Mouse (Mus musculus) CH12.LX (cell line): ENCODE measurements around the gene Mrps18c.

Experiments
- CTCF ChIP-seq, 2 experiments: IDR thresholded peaks in 1 of 2; conservative IDR thresholded peaks in 1 of 2; 2 replicates each; pipeline ENCODE4 v1.5.1; 2011 to 2012; ENCODE audit warnings: low read depth in 2 of 2, low read length in 2 of 2, improper control_type of control experiment in 1 of 2, inconsistent platforms in 1 of 2, mild to moderate bottlenecking in 1 of 2, moderate library complexity in 1 of 2
- ETS1 ChIP-seq: conservative IDR thresholded peaks from 2 replicates; pipeline ENCODE4 v1.6.1; 2012; ENCODE audit warnings: low read depth, mild to moderate bottlenecking, inconsistent platforms, low read length, improper control_type of control experiment, moderate library complexity
- GABPA ChIP-seq: IDR thresholded peaks from 2 replicates; pipeline ENCODE4 v1.6.1; 2012; ENCODE audit warnings: low read depth, low read length, improper control_type of control experiment, inconsistent platforms; ENCODE audit not compliant: insufficient replicate concordance
- KAT2A ChIP-seq: IDR thresholded peaks from 2 replicates; pipeline ENCODE4 v1.6.1; 2012; ENCODE audit warnings: low read length, improper control_type of control experiment, inconsistent platforms; ENCODE audit not compliant: insufficient replicate concordance
- MAFK ChIP-seq: IDR thresholded peaks from 2 replicates; pipeline ENCODE4 v1.6.1; 2011; ENCODE audit warnings: low read length, improper control_type of control experiment; ENCODE audit not compliant: insufficient replicate concordance
- MAX ChIP-seq: IDR thresholded peaks from 2 replicates; pipeline ENCODE4 v1.6.1; 2011; ENCODE audit warnings: low read length, improper control_type of control experiment
- MXI1 ChIP-seq: IDR thresholded peaks from 2 replicates; pipeline ENCODE4 v1.6.1; 2011; ENCODE audit warnings: mild to moderate bottlenecking, low read depth, low read length, improper control_type of control experiment
- NRF1 ChIP-seq: IDR thresholded peaks from 2 replicates; pipeline ENCODE4 v1.6.1; 2014; ENCODE audit warnings: low read depth, mild to moderate bottlenecking, inconsistent platforms, low read length, improper control_type of control experiment, moderate library complexity
- SMC3 ChIP-seq: IDR thresholded peaks from 2 replicates; pipeline ENCODE4 v1.6.1; 2011; ENCODE audit warnings: low read depth, low read length, improper control_type of control experiment
- USF1 ChIP-seq: IDR thresholded peaks from 2 replicates; pipeline ENCODE4 v1.6.1; 2014; ENCODE audit warnings: low read depth, mild to moderate bottlenecking, inconsistent platforms, low read length, improper control_type of control experiment

GRCm38 (mm10) chr5:100835862-100836538 lies 37.6 kb downstream of the Mrps18c start:
- no peak for TF ChIP-seq SMC3
- TF ChIP-seq MAX, result no peak
- no peak for TF ChIP-seq NRF1
- TF ChIP-seq USF1, result no peak
- TF ChIP-seq KAT2A, result no peak
- TF ChIP-seq GABPA, result no peak
- no peak for TF ChIP-seq CTCF (conservative IDR thresholded peaks at IDR 0.05 in 1 of 2, IDR thresholded peaks at IDR 0.05 in 1 of 2; ENCODE audit: low read depth in 2 of 2, low read length in 2 of 2)
- no peak for TF ChIP-seq MAFK
- TF ChIP-seq ETS1, result no peak
- no peak for TF ChIP-seq MXI1
